Mouse (Mus musculus): ENCODE data around the gene Prss50. TPM values are rescaled to one million over a fixed set of nuclear protein-coding genes. Genes with fewer than 3 reads are reported as not detected.
"Not testable (repeated sequence)": the region's sequence is repeated elsewhere in the genome, so short reads cannot be mapped to it uniquely, and the experiment has no call there.

Gene Prss50
- polyA plus RNA-seq (2016; fragmentation: Nextera tagmentation; extraction: Ambion mirVana) = 0.35 and 0.85 TPM in 2 replicates

GRCm38 (mm10) chr9:110857781-110858472 is at the start of gene Prss50:
Prss50 (plus strand) TSS chr9:110857967.
- Histone ChIP-seq H3K36me3 (no peaks in the 10 kb centered on the region), H3K9me3 (replicated peaks) (no peaks in the 10 kb centered on the region), H3K4me3 (peak within 1 kb of the TSS; percentile 54), H3K4me1 (peaks cover 11% of the 10 kb centered on the region), H3K27me3 (ENCODE audit: low read depth, poor library complexity, severe bottlenecking) (peaks cover 39% of the 10 kb centered on the region), H3K27ac (replicated peaks) (peak within 1 kb of the TSS; percentile 72)
- DNase-seq (ENCODE audit: low spot score) = peak; percentile 47
- 7% methylated on average over 50 of the region's 50 CpGs for WGBS

DNA sequence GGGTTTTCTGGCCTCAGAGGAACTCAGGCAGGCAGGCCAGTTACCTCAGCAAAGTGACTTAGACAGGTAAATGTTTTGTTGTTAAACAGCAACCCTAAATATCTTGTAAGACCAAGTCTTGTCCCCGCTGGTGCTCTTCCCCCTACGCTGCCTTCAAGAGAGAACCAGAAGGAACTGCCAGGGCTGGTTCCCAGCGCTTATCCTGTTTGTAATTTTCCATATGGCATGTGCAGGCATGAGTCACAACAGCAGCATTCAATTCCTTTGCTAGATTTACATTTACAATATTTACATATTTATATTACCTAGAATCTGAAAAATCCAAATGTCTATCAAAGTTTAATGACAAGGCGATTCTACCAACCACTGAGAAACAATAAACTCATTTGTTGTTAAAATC is 47.7 kb upstream of the Prss50 start:
- Histone ChIP-seq H3K9me3 (replicated peaks) (no peaks in the 10 kb centered on the region), H3K4me3 (no peak overlapping the region), H3K36me3 (no peaks in the 10 kb centered on the region), H3K27me3 (ENCODE audit: low read depth, poor library complexity, severe bottlenecking) (peaks cover 6% of the 10 kb centered on the region; the same call in 1 of the 2 replicates), H3K4me1 (no peaks in the 10 kb centered on the region), H3K27ac (replicated peaks) (no peak overlapping the region)
- no peak for DNase-seq (ENCODE audit: low spot score)
- WGBS = 91% methylated on average over 4 of the region's 4 CpGs

GRCm38 (mm10) chr9:110813789-110814188 is 44.0 kb upstream of the Prss50 start, which contains the start of gene Prss44:
Prss44 (plus strand) TSS chr9:110813994.
- no peak for DNase-seq (ENCODE audit: low spot score)
- Histone ChIP-seq H3K27me3 (ENCODE audit: low read depth, poor library complexity, severe bottlenecking) (peaks cover 6% of the 10 kb centered on the region; the same call in 1 of the 2 replicates), H3K36me3 (no peaks in the 10 kb centered on the region), H3K4me1 (no peaks in the 10 kb centered on the region), H3K4me3 (no peak within 1 kb of the TSS), H3K9me3 (replicated peaks) (no peaks in the 10 kb centered on the region), H3K27ac (replicated peaks) (no peak within 1 kb of the TSS)
- 66% methylated on average over 18 of the region's 18 CpGs for WGBS

DNA sequence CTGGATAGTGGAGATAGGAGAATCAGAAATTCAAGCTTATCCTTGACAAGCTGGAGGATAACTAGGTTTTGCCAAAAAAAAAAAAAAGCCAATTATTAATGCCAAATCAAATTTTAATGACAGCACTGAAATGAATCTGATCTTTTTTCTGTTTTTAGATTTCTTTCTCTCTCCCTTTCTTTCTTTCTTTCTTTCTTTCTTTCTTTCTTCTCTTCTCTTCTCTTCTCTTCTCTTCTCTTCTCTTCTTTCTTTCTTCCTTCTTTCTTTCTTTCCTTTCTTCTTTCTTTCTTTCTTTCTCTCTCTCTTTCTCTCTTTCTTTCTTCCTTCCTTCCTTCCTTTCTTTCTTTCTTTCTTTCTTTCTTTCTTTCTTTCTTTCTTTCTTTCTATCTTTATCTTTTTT is 37.2 kb upstream of the Prss50 start:
- not testable (repeated sequence) for H3K9me3 ChIP-seq (replicated peaks); DNase-seq (ENCODE audit: low spot score); H3K4me3 ChIP-seq; H3K36me3 ChIP-seq; H3K27me3 ChIP-seq (ENCODE audit: low read depth, poor library complexity, severe bottlenecking); H3K4me1 ChIP-seq; H3K27ac ChIP-seq (replicated peaks)

- Histone ChIP-seq H3K27ac (replicated peaks) (no peak overlapping the region), H3K4me1 (no peaks in the 10 kb centered on the region), H3K36me3 (no peaks in the 10 kb centered on the region), H3K9me3 (replicated peaks) (no peaks in the 10 kb centered on the region), H3K27me3 (ENCODE audit: low read depth, poor library complexity, severe bottlenecking) (no peaks in the 10 kb centered on the region), H3K4me3 (no peak overlapping the region)
- no peak for DNase-seq (ENCODE audit: low spot score)
- WGBS = 83% methylated on average over 7 of the region's 7 CpGs
These were observed 36.3 kb upstream of the Prss50 start for GRCm38 (mm10) chr9:110821436-110821835.

- no peak overlapping the region for H3K27ac ChIP-seq (replicated peaks)
- no peaks in the 10 kb centered on the region for H3K9me3 ChIP-seq (replicated peaks)
- no peaks in the 10 kb centered on the region for H3K27me3 ChIP-seq (ENCODE audit: low read depth, poor library complexity, severe bottlenecking)
- 85% methylated on average over 4 of the region's 4 CpGs for WGBS
- DNase-seq (ENCODE audit: low spot score) = no peak
- H3K4me1 ChIP-seq = no peaks in the 10 kb centered on the region
- no peaks in the 10 kb centered on the region for H3K36me3 ChIP-seq
- H3K4me3 ChIP-seq = no peak overlapping the region
These were observed 32.3 kb upstream of the Prss50 start for GRCm38 (mm10) chr9:110825426-110825825.

GRCm38 (mm10) chr9:110825832-110826231 is 31.9 kb upstream of the Prss50 start:
- Histone ChIP-seq H3K4me3 (no peak overlapping the region), H3K4me1 (no peaks in the 10 kb centered on the region), H3K27me3 (ENCODE audit: low read depth, poor library complexity, severe bottlenecking) (no peaks in the 10 kb centered on the region), H3K27ac (replicated peaks) (no peak overlapping the region), H3K36me3 (no peaks in the 10 kb centered on the region), H3K9me3 (replicated peaks) (no peaks in the 10 kb centered on the region)
- WGBS = 83% methylated on average over 7 of the region's 7 CpGs
- DNase-seq (ENCODE audit: low spot score) = no peak

DNA sequence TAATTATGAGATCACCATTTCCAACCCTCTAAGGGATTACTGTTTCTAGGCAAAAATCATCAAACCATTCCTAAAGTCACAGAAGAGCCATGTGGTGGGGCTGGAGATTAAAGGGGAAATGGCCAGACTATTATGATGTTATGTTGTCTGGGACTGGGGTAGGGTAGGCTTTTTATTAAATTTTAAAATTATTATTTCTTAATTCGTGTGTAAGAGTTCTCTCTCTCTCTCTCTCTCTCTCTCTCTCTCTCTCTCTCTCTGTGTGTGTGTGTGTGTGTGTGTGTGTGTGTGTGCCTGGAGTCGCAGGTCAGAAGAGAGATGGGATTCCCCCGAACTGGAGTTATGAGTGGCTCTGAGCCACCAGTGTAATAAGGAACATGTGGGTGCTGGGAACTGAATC is 31.4 kb upstream of the Prss50 start, which contains the start of gene Prss43:
TSS of gene Prss43 (plus strand) at position 301 of the 400 bp plus-strand sequence.
- Histone ChIP-seq H3K4me3 (no peak within 1 kb of the TSS), H3K9me3 (replicated peaks) (no peaks in the 10 kb centered on the region), H3K36me3 (no peaks in the 10 kb centered on the region), H3K27ac (replicated peaks) (no peak within 1 kb of the TSS), H3K27me3 (ENCODE audit: low read depth, poor library complexity, severe bottlenecking) (no peaks in the 10 kb centered on the region), H3K4me1 (no peaks in the 10 kb centered on the region)
- no peak for DNase-seq (ENCODE audit: low spot score)
- 84% methylated on average over 3 of the region's 3 CpGs for WGBS

GRCm38 (mm10) chr9:110833021-110833420 is 24.7 kb upstream of the Prss50 start:
- DNase-seq (ENCODE audit: low spot score) = no peak
- 81% methylated on average over 5 of the region's 5 CpGs for WGBS
- Histone ChIP-seq H3K4me3 (no peak overlapping the region), H3K4me1 (peaks cover 15% of the 10 kb centered on the region), H3K27ac (replicated peaks) (no peak overlapping the region), H3K9me3 (replicated peaks) (no peaks in the 10 kb centered on the region), H3K27me3 (ENCODE audit: low read depth, poor library complexity, severe bottlenecking) (no peaks in the 10 kb centered on the region), H3K36me3 (no peaks in the 10 kb centered on the region)

DNA sequence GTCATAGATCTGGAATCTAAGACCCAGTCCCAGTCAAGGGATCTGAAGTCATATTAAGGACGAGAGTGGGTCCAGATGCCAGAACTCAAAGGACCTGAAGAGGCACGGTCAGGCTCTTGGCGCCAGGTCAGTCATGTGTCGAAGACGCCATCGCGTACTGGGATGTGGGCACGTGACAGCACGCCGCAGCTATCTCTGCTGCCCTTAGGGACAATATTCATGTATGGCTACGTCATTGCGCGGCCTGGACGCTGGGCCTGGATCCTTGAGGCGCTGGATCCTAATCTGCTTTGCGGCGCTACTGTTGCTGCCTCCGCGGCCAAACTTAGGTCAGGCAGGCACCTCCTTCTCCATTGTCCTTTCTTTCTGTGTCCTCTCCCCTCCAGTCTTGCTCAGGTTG is 23.4 kb upstream of the Prss50 start, which contains the start of gene Prss45:
TSS of gene Prss45 (plus strand) at position 178 of the 400 bp plus-strand sequence.
- no peaks in the 10 kb centered on the region for H3K9me3 ChIP-seq (replicated peaks)
- DNase-seq (ENCODE audit: low spot score) = no peak
- H3K27me3 ChIP-seq (ENCODE audit: low read depth, poor library complexity, severe bottlenecking) = no peaks in the 10 kb centered on the region
- no peaks in the 10 kb centered on the region for H3K36me3 ChIP-seq
- 75% methylated on average over 19 of the region's 19 CpGs for WGBS
- no peak within 1 kb of the TSS for H3K27ac ChIP-seq (replicated peaks)
- peaks cover 15% of the 10 kb centered on the region for H3K4me1 ChIP-seq
- no peak within 1 kb of the TSS for H3K4me3 ChIP-seq

GRCm38 (mm10) chr9:110834961-110835360 is 22.8 kb upstream of the Prss50 start:
- Histone ChIP-seq H3K9me3 (replicated peaks) (no peaks in the 10 kb centered on the region), H3K4me1 (peaks cover 15% of the 10 kb centered on the region), H3K36me3 (no peaks in the 10 kb centered on the region), H3K27ac (replicated peaks) (no peak overlapping the region), H3K27me3 (ENCODE audit: low read depth, poor library complexity, severe bottlenecking) (no peaks in the 10 kb centered on the region), H3K4me3 (no peak overlapping the region)
- no peak for DNase-seq (ENCODE audit: low spot score)
- 34% methylated on average over 10 of the region's 10 CpGs for WGBS

DNA sequence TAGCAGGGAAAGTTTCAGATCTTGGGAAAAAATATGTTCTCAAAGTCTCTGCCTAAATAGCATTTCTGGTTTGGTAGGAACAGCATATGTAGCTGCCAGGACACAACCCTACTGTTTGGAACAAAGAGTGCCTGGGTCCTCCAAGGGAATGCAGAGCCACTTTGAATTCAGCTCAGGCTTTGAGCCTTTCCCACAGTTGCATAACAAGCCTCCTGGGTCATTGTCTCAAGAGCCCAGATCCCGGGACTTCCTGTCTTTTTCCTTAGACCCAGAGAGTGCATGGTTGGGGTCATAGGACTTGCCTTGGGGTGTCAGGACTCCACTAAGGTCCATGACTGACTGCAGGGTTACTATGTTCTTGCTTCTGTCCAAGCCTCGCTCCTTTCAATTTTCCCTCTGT is 21.7 kb upstream of the Prss50 start:
- Histone ChIP-seq H3K36me3 (no peaks in the 10 kb centered on the region), H3K9me3 (replicated peaks) (no peaks in the 10 kb centered on the region), H3K27me3 (ENCODE audit: low read depth, poor library complexity, severe bottlenecking) (no peaks in the 10 kb centered on the region), H3K4me3 (no peak overlapping the region), H3K27ac (replicated peaks) (no peak overlapping the region), H3K4me1 (peaks cover 17% of the 10 kb centered on the region)
- WGBS = 78% methylated on average over 2 of the region's 2 CpGs
- DNase-seq (ENCODE audit: low spot score) = no peak

DNA sequence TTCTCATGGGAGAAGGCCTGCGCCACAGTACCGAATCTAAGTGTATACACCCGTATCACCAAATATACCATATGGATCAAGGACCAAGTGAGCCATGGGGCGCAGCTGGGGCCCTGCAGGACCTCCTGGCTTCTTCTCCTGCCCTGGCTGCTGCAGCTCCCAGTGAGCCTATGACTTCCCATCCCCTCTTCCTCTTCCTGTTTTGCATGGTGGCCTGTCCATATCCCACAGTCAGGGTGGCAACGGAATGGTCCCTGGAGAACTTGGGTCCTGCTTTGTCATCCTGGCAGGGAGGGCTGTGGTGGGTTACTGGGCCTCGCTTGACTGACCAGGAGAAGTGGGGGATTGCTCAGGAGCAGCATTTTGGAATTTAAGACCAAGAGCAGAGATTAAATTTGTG is 16.9 kb upstream of the Prss50 start:
- H3K27ac ChIP-seq (replicated peaks) = no peak overlapping the region
- DNase-seq (ENCODE audit: low spot score) = no peak
- no peak overlapping the region for H3K4me3 ChIP-seq
- H3K36me3 ChIP-seq = no peaks in the 10 kb centered on the region
- WGBS = 86% methylated on average over 6 of the region's 6 CpGs
- H3K27me3 ChIP-seq (ENCODE audit: low read depth, poor library complexity, severe bottlenecking) = no peaks in the 10 kb centered on the region
- H3K4me1 ChIP-seq = peaks cover 7% of the 10 kb centered on the region
- H3K9me3 ChIP-seq (replicated peaks) = no peaks in the 10 kb centered on the region

Data from midbrain, embryonic 10.5 days (tissue).